Mouse (Mus musculus) spleen, adult 2 months (tissue): ENCODE data around the gene Ndufa6.

ENCODE experiments used
- CTCF ChIP-seq: fragments of 200-500 bp; IDR thresholded peaks from 2 replicates; pipeline ENCODE4 v1.5.1; 2011; ENCODE audit warnings: mild to moderate bottlenecking, inconsistent platforms; ENCODE audit not compliant: insufficient read depth, insufficient read length, insufficient replicate concordance; ENCODE audit errors: extremely low read depth
- POLR2A ChIP-seq: fragments of 200-500 bp; IDR thresholded peaks from 2 replicates; pipeline ENCODE4 v1.6.1; 2011; ENCODE audit warnings: low read depth, low read length, inconsistent platforms

GRCm38 (mm10) chr15:82372991-82373390, 18.9 kb upstream of the Ndufa6 start:
- TF ChIP-seq CTCF (no peak), POLR2A (no peak)
